Mouse (Mus musculus) CH12.LX (cell line): ENCODE data around the gene Kcnh7. TPM values are rescaled to one million over a fixed set of nuclear protein-coding genes. Genes with fewer than 3 reads are reported as not detected.

Experiments
- DNase-seq: peaks from one replicate; pipeline ENCODE4 v3.0.0-alpha.2; 2013; ENCODE audit errors: extremely low read depth
- H3K27ac ChIP-seq: 2 replicates; pipeline ENCODE4 v1.5.1; 2012; ENCODE audit warnings: low read depth, mild to moderate bottlenecking, control low read depth, moderate library complexity; ENCODE audit not compliant: insufficient read depth
- H3K27me3 ChIP-seq: replicated peaks from 2 replicates; pipeline ENCODE3; 2012; ENCODE audit warnings: inconsistent platforms
- H3K36me3 ChIP-seq, 2 experiments: replicated peaks in 1 of 2; 2 replicates each; pipeline versions ENCODE3 to v1.6.1; 2012; ENCODE audit warnings: inconsistent platforms in 1 of 2, low read length in 1 of 2, mild to moderate bottlenecking in 1 of 2, mixed read lengths in 1 of 2, moderate library complexity in 1 of 2; ENCODE audit not compliant: control insufficient read depth in 1 of 2, insufficient read depth in 1 of 2
- H3K4me1 ChIP-seq, 2 experiments: 2 replicates each; pipeline ENCODE4 v1.6.1; 2012; ENCODE audit warnings: inconsistent platforms in 1 of 2, moderate library complexity in 1 of 2; ENCODE audit not compliant: insufficient read depth in 2 of 2, control insufficient read depth in 1 of 2
- H3K4me2 ChIP-seq: 2 replicates; pipeline ENCODE4 v1.6.1; 2012; ENCODE audit warnings: low read depth, mild to moderate bottlenecking, control low read depth; ENCODE audit not compliant: poor library complexity, insufficient read depth, severe bottlenecking
- H3K4me3 ChIP-seq, 3 experiments: fragments of 150-350 bp in 1 of 3; sonication (generic) in 1 of 3; replicated peaks in 1 of 3; 2 replicates each; pipeline versions ENCODE3 to v1.5.1; 2011 to 2012; ENCODE audit warnings: low read depth in 2 of 3, low read length in 2 of 3, mild to moderate bottlenecking in 2 of 3, moderate library complexity in 2 of 3, control low read depth in 1 of 3, improper control_type of control experiment in 1 of 3, inconsistent platforms in 1 of 3, mixed read lengths in 1 of 3; ENCODE audit not compliant: poor library complexity in 1 of 3
- H3K79me2 ChIP-seq: replicated peaks from 2 replicates; pipeline ENCODE4 v1.6.1; 2012; ENCODE audit warnings: mild to moderate bottlenecking, moderate library complexity; ENCODE audit not compliant: control insufficient read depth, poor library complexity, insufficient read depth, severe bottlenecking; ENCODE audit errors: extremely low read depth
- H3K9ac ChIP-seq: 2 replicates; pipeline ENCODE4 v1.6.1; 2012; ENCODE audit warnings: low read depth, mild to moderate bottlenecking, control low read depth, moderate library complexity; ENCODE audit not compliant: insufficient read depth
- H3K9me3 ChIP-seq: replicated peaks from 2 replicates; pipeline ENCODE3; 2012; ENCODE audit warnings: low read length, inconsistent platforms, mixed read lengths
- CTCF ChIP-seq, 2 experiments: IDR thresholded peaks in 1 of 2; conservative IDR thresholded peaks in 1 of 2; 2 replicates each; pipeline ENCODE4 v1.5.1; 2011 to 2012; ENCODE audit warnings: low read depth in 2 of 2, low read length in 2 of 2, improper control_type of control experiment in 1 of 2, inconsistent platforms in 1 of 2, mild to moderate bottlenecking in 1 of 2, moderate library complexity in 1 of 2
- E2F4 ChIP-seq: IDR thresholded peaks from 2 replicates; pipeline ENCODE4 v1.6.1; 2011; ENCODE audit warnings: low read depth, low read length, improper control_type of control experiment; ENCODE audit not compliant: insufficient replicate concordance
- ELF1 ChIP-seq: IDR thresholded peaks from 2 replicates; pipeline ENCODE4 v1.6.1; 2014; ENCODE audit warnings: low read depth, mild to moderate bottlenecking, inconsistent platforms, low read length, improper control_type of control experiment
- EP300 ChIP-seq: IDR thresholded peaks from 2 replicates; pipeline ENCODE4 v1.6.1; 2011; ENCODE audit warnings: low read length, improper control_type of control experiment
- ETS1 ChIP-seq: conservative IDR thresholded peaks from 2 replicates; pipeline ENCODE4 v1.6.1; 2012; ENCODE audit warnings: low read depth, mild to moderate bottlenecking, inconsistent platforms, low read length, improper control_type of control experiment, moderate library complexity
- HCFC1 ChIP-seq: IDR thresholded peaks from 2 replicates; pipeline ENCODE4 v1.6.1; 2012; ENCODE audit warnings: low read depth, mild to moderate bottlenecking, inconsistent platforms, low read length, improper control_type of control experiment
- JUN ChIP-seq: IDR thresholded peaks from 2 replicates; pipeline ENCODE4 v1.6.1; 2011; ENCODE audit warnings: low read depth, mild to moderate bottlenecking, low read length, improper control_type of control experiment, moderate library complexity; ENCODE audit not compliant: insufficient read depth
- JUND ChIP-seq: conservative IDR thresholded peaks from 2 replicates; pipeline ENCODE4 v1.6.1; 2011; ENCODE audit warnings: low read depth, low read length, improper control_type of control experiment
- MAFK ChIP-seq: IDR thresholded peaks from 2 replicates; pipeline ENCODE4 v1.6.1; 2011; ENCODE audit warnings: low read length, improper control_type of control experiment; ENCODE audit not compliant: insufficient replicate concordance
- MAX ChIP-seq: IDR thresholded peaks from 2 replicates; pipeline ENCODE4 v1.6.1; 2011; ENCODE audit warnings: low read length, improper control_type of control experiment
- MAZ ChIP-seq: IDR thresholded peaks from 2 replicates; pipeline ENCODE4 v1.6.1; 2012; ENCODE audit warnings: low read depth, mild to moderate bottlenecking, inconsistent platforms, low read length, improper control_type of control experiment, moderate library complexity
- MEF2A ChIP-seq: IDR thresholded peaks from 2 replicates; pipeline ENCODE4 v1.6.1; 2014; ENCODE audit warnings: low read depth, mild to moderate bottlenecking, inconsistent platforms, low read length, improper control_type of control experiment, borderline replicate concordance
- MXI1 ChIP-seq: IDR thresholded peaks from 2 replicates; pipeline ENCODE4 v1.6.1; 2011; ENCODE audit warnings: mild to moderate bottlenecking, low read depth, low read length, improper control_type of control experiment
- PAX5 ChIP-seq: IDR thresholded peaks from 2 replicates; pipeline ENCODE4 v1.6.1; 2012; ENCODE audit warnings: low read length, inconsistent platforms, mixed read lengths
- POLR2A ChIP-seq: IDR thresholded peaks from 2 replicates; pipeline ENCODE4 v1.6.1; 2011; ENCODE audit warnings: low read depth, mild to moderate bottlenecking, improper control_type of control experiment, low read length
- RAD21 ChIP-seq: IDR thresholded peaks from 2 replicates; pipeline ENCODE4 v1.6.1; 2011; ENCODE audit warnings: low read depth, mild to moderate bottlenecking, low read length, improper control_type of control experiment, moderate library complexity
- RCOR1 ChIP-seq: conservative IDR thresholded peaks from 2 replicates; pipeline ENCODE4 v1.6.1; 2012; ENCODE audit warnings: low read depth, mild to moderate bottlenecking, inconsistent platforms, low read length, improper control_type of control experiment
- SIN3A ChIP-seq: IDR thresholded peaks from 2 replicates; pipeline ENCODE4 v1.6.1; 2012; ENCODE audit warnings: low read length, improper control_type of control experiment, inconsistent platforms
- SMC3 ChIP-seq: IDR thresholded peaks from 2 replicates; pipeline ENCODE4 v1.6.1; 2011; ENCODE audit warnings: low read depth, low read length, improper control_type of control experiment
- TBP ChIP-seq: conservative IDR thresholded peaks from 2 replicates; pipeline ENCODE4 v1.6.1; 2011; ENCODE audit warnings: low read depth, low read length, improper control_type of control experiment
- UBTF ChIP-seq: IDR thresholded peaks from 2 replicates; pipeline ENCODE4 v1.6.1; 2012; ENCODE audit warnings: low read depth, mild to moderate bottlenecking, inconsistent platforms, low read length, improper control_type of control experiment, moderate library complexity
- USF1 ChIP-seq: IDR thresholded peaks from 2 replicates; pipeline ENCODE4 v1.6.1; 2014; ENCODE audit warnings: low read depth, mild to moderate bottlenecking, inconsistent platforms, low read length, improper control_type of control experiment
- ZKSCAN1 ChIP-seq: IDR thresholded peaks from 2 replicates; pipeline ENCODE4 v1.6.1; 2012; ENCODE audit warnings: low read depth, inconsistent platforms, low read length, improper control_type of control experiment, borderline replicate concordance
- ZNF384 ChIP-seq: IDR thresholded peaks from 2 replicates; pipeline ENCODE4 v1.6.1; 2012; ENCODE audit warnings: low read depth, low read length, improper control_type of control experiment, inconsistent platforms
- dilution Hi-C: fragments of 300-500 bp; cut with MboI; formaldehyde crosslinking; loops from 2 replicates; pipeline ENCODE4 v1.14.3; 2020; ENCODE audit warnings: low sequenced_read_pairs; ENCODE audit not compliant: extremely low pct_unique_long_range_greater_than_20kb, extremely low pct_ligation_motif_present
- in situ Hi-C: fragments of 300-500 bp; cut with MboI; formaldehyde crosslinking; loops from 3 replicates; pipeline ENCODE4 v1.14.3; 2019; ENCODE audit warnings: low sequenced_read_pairs, low pct_ligation_motif_present, low pct_unique_long_range_greater_than_20kb, mixed read lengths
- polyA plus RNA-seq: library from polyadenylated mRNA; unstranded; fragments of >175 nt; gene quantifications from 2 replicates; pipeline ENCODE4 v1.2.1, GENCODE M21; 2012; ENCODE audit warnings: low read depth; ENCODE audit not compliant: insufficient read length
- total RNA-seq, 2 experiments: library from RNA; depleted of rRNA; stranded (reverse); fragments of 300-350 nt in 1 of 2; fragments of >200 nt in 1 of 2; gene quantifications; 2 replicates each; pipeline ENCODE4 v1.2.3; 2012 to 2014

Gene Kcnh7
- total and polyA plus RNA-seq, 3 experiments = 0.10 TPM; not detected in 2

GRCm38 (mm10) chr2:62709633-62710032, 474.5 kb downstream of the Kcnh7 start:
- no peak for TF ChIP-seq TBP
- TF ChIP-seq ETS1 = no peak
- TF ChIP-seq HCFC1 = no peak
- TF ChIP-seq CTCF (conservative IDR thresholded peaks at IDR 0.05 in 1 of 2, IDR thresholded peaks at IDR 0.05 in 1 of 2; ENCODE audit: low read depth in 2 of 2, low read length in 2 of 2) = no peak
- TF ChIP-seq SIN3A = no peak
- TF ChIP-seq EP300 = peak; percentile 58; the same call in 1 of the 2 replicates
- TF ChIP-seq PAX5 = no peak
- peak; percentile 43; the same call in 1 of the 2 replicates for TF ChIP-seq JUN
- TF ChIP-seq POLR2A = no peak
- dilution Hi-C loops = no loop called here
- in situ Hi-C loops = no loop called here

GRCm38 (mm10) chr2:62706313-62706712, 477.8 kb downstream of the Kcnh7 start:
- no peak overlapping the region for H3K4me2 ChIP-seq
- dilution Hi-C loops = no loop called here

More at GRCm38 (mm10) chr2:62709633-62710032, 474.5 kb downstream of the Kcnh7 start:
- Histone ChIP-seq H3K36me3 (no peaks in the 10 kb centered on the region), H3K9ac (no peak overlapping the region), H3K79me2 (no peaks in the 10 kb centered on the region), H3K4me2 (no peak overlapping the region), H3K4me3 (no peak overlapping the region), H3K4me1 (0 out of 4 replicates have a peak, but pooled peaks cover 0 to 2% of the 10 kb centered on the region in 2 experiments), H3K27me3 (no peaks in the 10 kb centered on the region), H3K27ac (no peak overlapping the region), H3K9me3 (no peaks in the 10 kb centered on the region)
- DNase-seq = no peak

More at GRCm38 (mm10) chr2:62706313-62706712, 477.8 kb downstream of the Kcnh7 start:
- no peaks in the 10 kb centered on the region for H3K79me2 ChIP-seq
- H3K4me3 ChIP-seq = no peak overlapping the region
- no peak overlapping the region for H3K27ac ChIP-seq
- no peak for TF ChIP-seq SMC3
- no peak for TF ChIP-seq MAX
- no peak for TF ChIP-seq MAFK
- no peak for TF ChIP-seq PAX5
- TF ChIP-seq MXI1 = no peak
- no peak for TF ChIP-seq UBTF
- TF ChIP-seq ZNF384 = no peak
- no peak for TF ChIP-seq RAD21
- TF ChIP-seq MEF2A = no peak
- no peak for TF ChIP-seq E2F4
- TF ChIP-seq JUND = no peak
- TF ChIP-seq USF1 = no peak
- TF ChIP-seq ELF1 = no peak
- TF ChIP-seq POLR2A = no peak
- TF ChIP-seq ZKSCAN1 = no peak
- TF ChIP-seq ETS1 = no peak
- no peak for TF ChIP-seq RCOR1
- no peak for TF ChIP-seq EP300
- TF ChIP-seq MAZ = no peak
- in situ Hi-C loops = no loop called here
- H3K36me3 ChIP-seq = no peaks in the 10 kb centered on the region
- H3K9me3 ChIP-seq = no peaks in the 10 kb centered on the region
- no peaks in the 10 kb centered on the region for H3K27me3 ChIP-seq
- DNase-seq = no peak
- no peaks in the 10 kb centered on the region for H3K4me1 ChIP-seq
- no peak overlapping the region for H3K9ac ChIP-seq
